Mouse (Mus musculus) liver, embryonic 12.5 days (tissue): ENCODE measurements at regions not wholly inside any gene's neighbourhood (a gene's known extent, or its start where the extent isn't known, plus 50 kb on each side); places are given as distances from the start of the nearest gene placed in this dataset.

Source experiments
- ATAC-seq: fragments of 200-750 bp; cut with Nextera tagmentation; 2 replicates; pipeline ENCODE4 v1.8.0; 2017; ENCODE audit warnings: moderate number of reproducible peaks, mild to moderate bottlenecking, moderate library complexity
- H3K27ac ChIP-seq: fragments of 300-500 bp; sonication (generic); 2 replicates; pipeline ENCODE4 v1.5.1; 2016; ENCODE audit warnings: mild to moderate bottlenecking
- H3K27me3 ChIP-seq: fragments of 300-500 bp; sonication (generic); replicated peaks from 2 replicates; pipeline ENCODE4 v1.6.1; 2016; ENCODE audit warnings: mild to moderate bottlenecking, moderate library complexity
- H3K36me3 ChIP-seq: fragments of 300-500 bp; sonication (generic); 2 replicates; pipeline ENCODE4 v1.6.1; 2016; ENCODE audit warnings: mild to moderate bottlenecking, moderate library complexity
- H3K4me1 ChIP-seq: fragments of 300-500 bp; sonication (generic); 2 replicates; pipeline ENCODE4 v1.6.1; 2016
- H3K4me2 ChIP-seq: fragments of 300-500 bp; sonication (generic); 2 replicates; pipeline ENCODE4 v1.6.1; 2016; ENCODE audit warnings: mild to moderate bottlenecking, moderate library complexity
- H3K4me3 ChIP-seq: fragments of 300-500 bp; sonication (generic); 2 replicates; pipeline ENCODE4 v1.5.1; 2016; ENCODE audit warnings: mild to moderate bottlenecking, moderate library complexity
- H3K9ac ChIP-seq: fragments of 300-500 bp; sonication (generic); 2 replicates; pipeline ENCODE4 v1.6.1; 2016; ENCODE audit warnings: mild to moderate bottlenecking, moderate library complexity
- H3K9me3 ChIP-seq: fragments of 300-500 bp; sonication (generic); replicated peaks from 2 replicates; pipeline ENCODE4 v1.6.1; 2016; ENCODE audit warnings: mild to moderate bottlenecking, moderate library complexity
- WGBS: fragments of 180-500 bp; shearing (Covaris S2); methylation state at CpG from one replicate; pipeline ENCODE4 v1.1.7; 2016; ENCODE audit not compliant: insufficient replicate concordance; 5-methylcytosine and 5-hydroxymethylcytosine counted together

- Histone ChIP-seq H3K4me1 (no peaks in the 10 kb centered on the region), H3K4me2 (no peak overlapping the region), H3K27me3 (no peaks in the 10 kb centered on the region), H3K4me3 (no peak overlapping the region), H3K27ac (no peak overlapping the region), H3K36me3 (no peaks in the 10 kb centered on the region), H3K9me3 (no peaks in the 10 kb centered on the region), H3K9ac (no peak overlapping the region)
- ATAC-seq, result no peak
- 49% methylated on average over 10 of the region's 10 CpGs for WGBS
Observed at GRCm38 (mm10) chr13:44329701-44330100, 399.6 kb upstream of the Jarid2 start.

GRCm38 (mm10) chr13:44332716-44333240 lies 396.5 kb upstream of the Jarid2 start:
- Histone ChIP-seq H3K27ac (no peak overlapping the region), H3K9me3 (no peaks in the 10 kb centered on the region), H3K9ac (no peak overlapping the region), H3K36me3 (no peaks in the 10 kb centered on the region), H3K4me1 (0 out of 2 replicates have a peak, but pooled peaks cover under 1% of the 10 kb centered on the region), H3K4me3 (no peak overlapping the region), H3K27me3 (no peaks in the 10 kb centered on the region), H3K4me2 (no peak overlapping the region)
- ATAC-seq, result no peak
- WGBS, result 63% methylated on average over 11 of the region's 11 CpGs

DNA sequence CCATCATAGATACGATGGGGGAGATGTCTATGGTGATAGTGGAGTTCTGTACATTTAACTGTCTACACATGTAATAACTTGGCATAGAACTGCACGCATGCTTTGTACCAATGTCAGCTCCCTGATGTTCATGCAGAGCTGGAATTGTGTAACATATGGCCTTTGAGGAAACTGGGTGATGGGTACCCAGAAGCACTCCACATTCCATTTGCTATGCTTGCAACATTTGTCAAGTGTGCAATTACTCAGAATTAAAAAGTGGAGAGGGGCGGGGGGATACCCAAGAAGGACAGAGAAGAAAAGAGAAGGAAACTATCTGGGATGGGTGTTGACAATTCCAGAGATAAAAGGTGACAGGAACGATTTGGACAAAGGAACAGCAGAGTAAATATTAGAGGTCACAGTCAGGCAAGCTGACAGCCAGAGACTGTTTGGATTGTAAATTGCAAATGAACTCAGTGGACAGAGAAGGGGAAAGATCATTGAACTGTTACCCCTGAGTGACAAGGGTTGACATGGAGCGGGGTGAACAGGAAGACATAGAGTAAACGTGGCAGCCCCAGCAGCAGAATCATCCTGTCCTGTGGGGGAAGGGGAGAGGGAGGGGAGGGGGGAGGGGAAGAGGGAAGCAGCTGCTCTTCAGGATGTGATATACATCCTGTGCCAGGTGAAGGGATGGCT lies 390.1 kb upstream of the Jarid2 start:
- Histone ChIP-seq H3K27me3 (no peaks in the 10 kb centered on the region), H3K9ac (no peak overlapping the region), H3K4me1 (peaks cover 17% of the 10 kb centered on the region), H3K4me2 (no peak overlapping the region), H3K4me3 (no peak overlapping the region), H3K27ac (no peak overlapping the region), H3K36me3 (no peaks in the 10 kb centered on the region), H3K9me3 (no peaks in the 10 kb centered on the region)
- peak; percentile 69 for ATAC-seq
- WGBS, result 23% methylated on average over 6 of the region's 6 CpGs

- Histone ChIP-seq H3K9ac (no peak overlapping the region), H3K4me3 (no peak overlapping the region), H3K27ac (no peak overlapping the region), H3K4me1 (no peaks in the 10 kb centered on the region; the same call in 1 of the 2 replicates), H3K9me3 (no peaks in the 10 kb centered on the region), H3K4me2 (no peak overlapping the region), H3K27me3 (no peaks in the 10 kb centered on the region), H3K36me3 (no peaks in the 10 kb centered on the region)
- 77% methylated on average over 6 of the region's 6 CpGs for WGBS
- ATAC-seq, result no peak
Observed at GRCm38 (mm10) chr13:44345094-44345493, 384.2 kb upstream of the Jarid2 start.

DNA sequence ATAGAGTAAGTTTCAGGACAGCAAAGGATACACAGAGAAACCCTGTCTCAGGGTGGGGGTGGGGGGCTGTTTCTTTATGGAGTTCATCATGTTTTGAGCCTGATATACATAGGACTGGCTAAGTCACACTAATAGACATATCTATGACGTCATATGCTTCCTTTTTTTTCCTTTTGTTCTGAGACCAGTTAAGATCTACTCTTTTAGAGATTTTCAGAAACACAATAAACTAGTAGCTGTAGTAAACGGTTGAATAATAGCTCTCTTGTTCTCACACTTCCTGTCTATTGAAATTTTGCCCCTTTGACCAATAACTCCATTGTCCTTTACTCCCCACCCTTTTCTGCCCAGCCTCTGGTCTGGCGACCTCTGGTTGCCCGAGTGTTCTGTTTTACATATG lies 382.6 kb upstream of the Jarid2 start:
- 55% methylated on average over 4 of the region's 4 CpGs for WGBS
- Histone ChIP-seq H3K4me3 (no peak overlapping the region), H3K4me2 (no peak overlapping the region), H3K27me3 (no peaks in the 10 kb centered on the region), H3K4me1 (no peaks in the 10 kb centered on the region), H3K9ac (no peak overlapping the region), H3K9me3 (no peaks in the 10 kb centered on the region), H3K27ac (no peak overlapping the region), H3K36me3 (no peaks in the 10 kb centered on the region)
- ATAC-seq, result no peak

GRCm38 (mm10) chr13:44347662-44348061 lies 381.6 kb upstream of the Jarid2 start:
- 68% methylated on average over 9 of the region's 9 CpGs for WGBS
- Histone ChIP-seq H3K36me3 (no peaks in the 10 kb centered on the region), H3K9ac (no peak overlapping the region), H3K27ac (no peak overlapping the region), H3K9me3 (no peaks in the 10 kb centered on the region), H3K4me3 (no peak overlapping the region), H3K27me3 (no peaks in the 10 kb centered on the region), H3K4me2 (no peak overlapping the region), H3K4me1 (no peaks in the 10 kb centered on the region)
- ATAC-seq, result no peak

GRCm38 (mm10) chr13:44353899-44354298 lies 375.4 kb upstream of the Jarid2 start:
- no peak for ATAC-seq
- Histone ChIP-seq H3K27me3 (no peaks in the 10 kb centered on the region), H3K9ac (no peak overlapping the region), H3K4me2 (no peak overlapping the region), H3K4me1 (no peaks in the 10 kb centered on the region), H3K27ac (no peak overlapping the region), H3K4me3 (no peak overlapping the region), H3K36me3 (no peaks in the 10 kb centered on the region), H3K9me3 (no peaks in the 10 kb centered on the region)
- WGBS, result 55% methylated on average over 9 of the region's 9 CpGs

GRCm38 (mm10) chr13:44355771-44356221 lies 373.5 kb upstream of the Jarid2 start:
- Histone ChIP-seq H3K9ac (no peak overlapping the region), H3K9me3 (no peaks in the 10 kb centered on the region), H3K27ac (no peak overlapping the region), H3K4me1 (peaks cover 9% of the 10 kb centered on the region), H3K36me3 (no peaks in the 10 kb centered on the region), H3K4me3 (no peak overlapping the region), H3K27me3 (no peaks in the 10 kb centered on the region), H3K4me2 (no peak overlapping the region)
- 52% methylated on average over 12 of the region's 12 CpGs for WGBS
- no peak for ATAC-seq

DNA sequence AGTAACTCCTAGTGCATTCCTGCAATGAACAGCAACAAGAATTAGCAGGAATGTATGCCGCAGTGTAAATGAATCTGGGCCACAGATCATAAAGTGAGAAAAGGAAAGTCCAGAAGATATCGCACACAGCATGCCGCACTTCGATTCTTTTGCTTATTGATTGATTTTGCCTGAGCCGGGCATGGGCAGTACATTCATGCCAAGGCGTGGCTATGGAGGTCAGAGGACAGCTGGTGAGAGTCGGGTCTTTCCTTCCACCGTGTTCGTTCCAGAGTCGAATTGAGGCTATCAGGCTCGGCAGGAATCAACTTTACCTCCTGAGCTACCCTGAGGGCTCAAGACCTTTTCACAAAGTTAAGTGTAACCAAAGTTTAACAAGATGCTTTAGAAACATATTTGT lies 372.3 kb upstream of the Jarid2 start:
- Histone ChIP-seq H3K27ac (no peak overlapping the region), H3K27me3 (no peaks in the 10 kb centered on the region), H3K9ac (no peak overlapping the region), H3K4me1 (peaks cover 9% of the 10 kb centered on the region), H3K36me3 (no peaks in the 10 kb centered on the region), H3K9me3 (no peaks in the 10 kb centered on the region), H3K4me2 (no peak overlapping the region), H3K4me3 (no peak overlapping the region)
- WGBS, result 74% methylated on average over 11 of the region's 11 CpGs
- ATAC-seq, result no peak

DNA sequence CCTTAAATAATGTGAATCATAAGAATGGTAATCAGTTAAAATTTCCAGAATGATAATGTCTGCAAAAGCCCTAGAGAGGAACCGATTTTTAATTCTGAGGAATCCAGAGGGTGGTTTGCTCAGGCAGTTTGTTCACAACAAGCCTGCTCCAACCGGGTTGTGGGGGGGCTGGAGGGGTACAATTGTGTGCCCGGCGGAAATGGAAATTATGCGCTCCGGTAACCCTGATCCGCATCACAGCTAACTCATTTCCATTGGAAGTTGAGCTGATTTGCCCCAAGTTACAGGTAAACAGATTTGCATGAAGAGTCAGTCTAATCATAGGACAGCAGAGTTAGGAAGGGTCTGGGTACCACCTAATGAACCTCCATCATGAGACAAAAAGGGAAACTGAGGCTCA lies 369.9 kb upstream of the Jarid2 start:
- Histone ChIP-seq H3K9me3 (no peaks in the 10 kb centered on the region), H3K27me3 (no peaks in the 10 kb centered on the region), H3K36me3 (no peaks in the 10 kb centered on the region), H3K4me1 (peaks cover 9% of the 10 kb centered on the region), H3K27ac (no peak overlapping the region), H3K4me2 (no peak overlapping the region), H3K9ac (no peak overlapping the region), H3K4me3 (no peak overlapping the region)
- whole genome bisulfite sequencing, result 74% methylated on average over 7 of the region's 7 CpGs
- ATAC-seq, result no peak

DNA sequence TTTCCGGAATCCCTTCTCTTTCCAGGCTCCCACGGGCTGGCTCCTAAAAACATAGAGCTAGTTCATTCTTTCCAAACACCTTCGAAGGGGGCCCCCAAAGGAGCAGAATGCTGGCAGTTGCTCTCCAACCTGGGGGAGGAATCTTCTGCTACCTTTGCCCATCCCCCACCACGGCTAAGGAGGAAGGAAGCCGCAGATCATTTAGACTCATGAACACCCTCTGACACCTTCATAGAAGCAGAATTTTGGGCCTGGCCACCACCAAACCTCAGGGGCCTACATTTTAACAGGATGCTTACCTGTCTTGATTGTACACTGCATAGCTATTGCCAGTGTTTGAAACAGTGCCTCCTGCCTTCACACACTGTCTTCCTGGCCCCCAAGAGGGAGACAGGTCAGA lies 369.3 kb upstream of the Jarid2 start:
- peaks cover 9% of the 10 kb centered on the region for H3K4me1 ChIP-seq
- WGBS, result 17% methylated on average over 5 of the region's 5 CpGs

GRCm38 (mm10) chr13:44360725-44361290 lies 368.5 kb upstream of the Jarid2 start:
- Histone ChIP-seq H3K4me1 (peaks cover 9% of the 10 kb centered on the region), H3K36me3 (no peaks in the 10 kb centered on the region), H3K4me3 (no peak overlapping the region), H3K27me3 (no peaks in the 10 kb centered on the region), H3K9me3 (no peaks in the 10 kb centered on the region), H3K4me2 (no peak overlapping the region), H3K9ac (no peak overlapping the region), H3K27ac (no peak overlapping the region)
- whole genome bisulfite sequencing, result 73% methylated on average over 15 of the region's 15 CpGs
- no peak for ATAC-seq

More for the DNA sequence above, 369.3 kb upstream of the Jarid2 start:
- ATAC-seq, result no peak
- no peak overlapping the region for H3K4me3 ChIP-seq
- no peak overlapping the region for H3K4me2 ChIP-seq
- H3K27ac ChIP-seq, result no peak overlapping the region
- H3K36me3 ChIP-seq, result no peaks in the 10 kb centered on the region
- H3K9ac ChIP-seq, result no peak overlapping the region
- H3K9me3 ChIP-seq, result no peaks in the 10 kb centered on the region
- H3K27me3 ChIP-seq, result no peaks in the 10 kb centered on the region
